Mouse (Mus musculus) ES-Bruce4 (cell line): ENCODE data around the gene Arhgef2. TPM values are rescaled to one million over a fixed set of nuclear protein-coding genes. Genes with fewer than 3 reads are reported as not detected.

Experiments used
- H3K27ac ChIP-seq: 2 replicates; pipeline ENCODE4 v1.5.1; 2012; ENCODE audit warnings: low read length, inconsistent platforms; ENCODE audit not compliant: insufficient read depth
- H3K27me3 ChIP-seq: 2 replicates; pipeline ENCODE4 v1.6.1; 2012; ENCODE audit warnings: mild to moderate bottlenecking, low read length, inconsistent platforms; ENCODE audit not compliant: control insufficient read depth, poor library complexity, insufficient read depth, severe bottlenecking
- H3K36me3 ChIP-seq: 2 replicates; pipeline ENCODE4 v1.6.1; 2012; ENCODE audit warnings: inconsistent platforms, mild to moderate bottlenecking, low read length, moderate library complexity; ENCODE audit not compliant: control insufficient read depth, poor library complexity, insufficient read depth, severe bottlenecking
- H3K4me1 ChIP-seq: one replicate; pipeline ENCODE4 v1.8.1; 2011; ENCODE audit warnings: low read length; ENCODE audit not compliant: control insufficient read depth, insufficient read depth
- H3K4me3 ChIP-seq: 2 replicates; pipeline ENCODE4 v1.5.1; 2011; ENCODE audit warnings: low read depth, mild to moderate bottlenecking, low read length
- H3K9ac ChIP-seq: 2 replicates; pipeline ENCODE4 v1.6.1; 2012; ENCODE audit warnings: low read depth, mild to moderate bottlenecking, inconsistent platforms; ENCODE audit not compliant: poor library complexity, severe bottlenecking
- H3K9me3 ChIP-seq: replicated peaks from 2 replicates; pipeline ENCODE4 v1.6.1; 2012; ENCODE audit warnings: mild to moderate bottlenecking, low read length, inconsistent platforms; ENCODE audit not compliant: control insufficient read depth, poor library complexity, insufficient read depth, severe bottlenecking
- CTCF ChIP-seq: IDR thresholded peaks from one replicate; pipeline ENCODE4 v1.8.1; 2011; ENCODE audit warnings: low read depth, low read length
- EP300 ChIP-seq: IDR thresholded peaks from 2 replicates; pipeline ENCODE4 v1.6.1; 2011; ENCODE audit warnings: low read depth, low read length; ENCODE audit not compliant: insufficient read depth
- POLR2A ChIP-seq: IDR thresholded peaks from one replicate; pipeline ENCODE4 v1.8.1; 2011; ENCODE audit warnings: low read length; ENCODE audit not compliant: insufficient read depth
- polyA plus RNA-seq: library from polyadenylated mRNA; stranded (reverse); fragments of >200 nt; gene quantifications from 2 replicates; pipeline ENCODE4 v1.2.4, GENCODE M21; 2011; ENCODE audit warnings: low read depth; ENCODE audit not compliant: missing spikeins, insufficient read depth, insufficient read length

Arhgef2 gene
- polyA plus RNA-seq, 1 experiment, result 71.2 TPM

- TF ChIP-seq CTCF (no peak), POLR2A (no peak), EP300 (no peak)
- H3K9ac ChIP-seq, result no peak overlapping the region
- no peaks in the 10 kb centered on the region for H3K9me3 ChIP-seq
- H3K27me3 ChIP-seq, result no peaks in the 10 kb centered on the region
- no peaks in the 10 kb centered on the region for H3K4me1 ChIP-seq
- no peak overlapping the region for H3K4me3 ChIP-seq
- H3K27ac ChIP-seq, result no peak overlapping the region
- peaks cover 56% of the 10 kb centered on the region for H3K36me3 ChIP-seq
Observed at GRCm38 (mm10) chr3:88635506-88636275, 29.9 kb downstream of the Arhgef2 start.

- H3K9me3 ChIP-seq, result no peaks in the 10 kb centered on the region
- H3K27me3 ChIP-seq, result no peaks in the 10 kb centered on the region
- peaks cover 56% of the 10 kb centered on the region for H3K36me3 ChIP-seq
- H3K4me3 ChIP-seq, result no peak overlapping the region
- H3K9ac ChIP-seq, result no peak overlapping the region
- H3K4me1 ChIP-seq, result no peaks in the 10 kb centered on the region
- TF ChIP-seq CTCF, result no peak
- no peak for TF ChIP-seq EP300
- no peak for TF ChIP-seq POLR2A
- H3K27ac ChIP-seq, result no peak overlapping the region
Observed at GRCm38 (mm10) chr3:88636555-88636986, 30.8 kb downstream of the Arhgef2 start.

GRCm38 (mm10) chr3:88637134-88637533 is 31.4 kb downstream of the Arhgef2 start:
- Histone ChIP-seq H3K9ac (no peak overlapping the region), H3K27me3 (no peaks in the 10 kb centered on the region), H3K4me3 (no peak overlapping the region), H3K9me3 (no peaks in the 10 kb centered on the region), H3K36me3 (peaks cover 51% of the 10 kb centered on the region), H3K4me1 (no peaks in the 10 kb centered on the region), H3K27ac (no peak overlapping the region)
- TF ChIP-seq POLR2A (no peak), CTCF (no peak), EP300 (no peak)

GRCm38 (mm10) chr3:88639239-88639638 is 33.5 kb downstream of the Arhgef2 start:
- TF ChIP-seq CTCF, result no peak
- TF ChIP-seq EP300, result no peak
- no peak for TF ChIP-seq POLR2A
- no peak overlapping the region for H3K9ac ChIP-seq
- H3K4me3 ChIP-seq, result no peak overlapping the region
- no peaks in the 10 kb centered on the region for H3K4me1 ChIP-seq
- H3K36me3 ChIP-seq, result peaks cover 41% of the 10 kb centered on the region
- H3K9me3 ChIP-seq, result no peaks in the 10 kb centered on the region
- H3K27me3 ChIP-seq, result no peaks in the 10 kb centered on the region
- H3K27ac ChIP-seq, result no peak overlapping the region

GRCm38 (mm10) chr3:88640676-88641075 is 34.9 kb downstream of the Arhgef2 start:
- Histone ChIP-seq H3K4me1 (peaks cover 1% of the 10 kb centered on the region), H3K9ac (no peak overlapping the region), H3K27me3 (no peaks in the 10 kb centered on the region), H3K4me3 (no peak overlapping the region), H3K36me3 (peaks cover 28% of the 10 kb centered on the region), H3K27ac (no peak overlapping the region), H3K9me3 (no peaks in the 10 kb centered on the region)
- TF ChIP-seq POLR2A (no peak), CTCF (peak; percentile 23)

- no peak overlapping the region for H3K4me3 ChIP-seq
- no peak for TF ChIP-seq CTCF
- peak; percentile 84 for TF ChIP-seq EP300
- H3K9ac ChIP-seq, result no peak overlapping the region; the same call in 1 of the 2 replicates
- H3K27me3 ChIP-seq, result no peaks in the 10 kb centered on the region
- no peaks in the 10 kb centered on the region for H3K9me3 ChIP-seq
- H3K4me1 ChIP-seq, result peaks cover 7% of the 10 kb centered on the region
- H3K27ac ChIP-seq, result peak overlapping the region; percentile 71
- H3K36me3 ChIP-seq, result peaks cover 25% of the 10 kb centered on the region
Observed at GRCm38 (mm10) chr3:88643078-88643477, 37.3 kb downstream of the Arhgef2 start.
